Mouse (Mus musculus) gastrocnemius, postnatal 10 days (tissue): Measurements from ENCODE around the gene Mrpl44. TPM values are rescaled to one million over a fixed set of nuclear protein-coding genes. Genes with fewer than 3 reads are reported as not detected.

Source experiments
- DNase-seq: peaks from one replicate; pipeline ENCODE4 v3.0.0; 2021; ENCODE audit warnings: mixed read lengths
- total RNA-seq, 2 experiments: library from RNA; stranded (reverse); gene quantifications; 2 replicates each; pipeline ENCODE4 v1.2.3; 2021

Mrpl44 gene
- total RNA-seq, 2 experiments from 2014 or later, result 35.7 to 39.1 TPM

DNA sequence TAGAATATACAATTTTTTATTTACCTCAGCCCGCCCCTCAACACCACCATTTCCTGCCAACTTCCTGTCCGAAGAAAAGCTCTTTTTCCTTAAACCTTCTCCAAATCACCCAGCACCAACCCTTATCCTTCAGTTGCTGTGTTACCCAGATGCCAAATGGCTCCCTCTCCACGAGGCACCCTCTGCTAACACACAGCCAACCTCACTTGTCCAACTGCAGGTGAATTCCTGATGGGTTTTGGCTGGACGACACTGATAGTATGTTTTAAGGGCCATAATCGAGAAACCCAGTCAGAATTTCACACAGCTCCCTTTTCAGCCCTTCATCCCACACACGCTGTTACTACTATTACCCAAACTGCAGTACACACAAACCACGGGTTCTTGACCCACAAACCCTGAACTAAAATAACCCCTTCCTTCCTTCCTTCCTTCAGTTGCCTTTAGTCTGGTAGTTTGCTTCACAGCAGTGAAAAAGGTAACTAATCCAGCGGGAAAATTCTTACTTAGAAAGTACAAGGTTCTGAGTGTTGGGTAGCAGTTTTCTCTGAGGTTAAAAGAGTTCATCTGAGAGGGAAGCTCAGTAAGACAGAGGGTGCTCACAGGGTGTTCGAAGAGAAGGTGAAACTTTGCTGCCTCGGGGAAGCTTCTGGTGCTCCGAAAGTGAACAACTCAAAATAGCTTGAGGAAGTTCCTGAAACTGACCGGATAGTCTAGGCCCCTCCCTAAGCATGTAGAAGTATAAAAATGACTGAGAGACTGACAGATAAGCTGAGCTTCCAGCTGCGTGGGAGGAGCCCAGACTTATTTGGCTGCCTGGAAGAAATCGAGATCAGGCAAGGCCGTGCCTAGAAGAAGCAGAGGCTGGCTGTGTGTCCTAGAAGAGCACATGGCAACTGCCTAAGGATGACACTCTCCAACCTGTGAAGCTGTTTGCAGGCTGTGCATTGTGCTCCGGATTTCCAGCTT is 13.3 kb upstream of the Mrpl44 start:
- no peak for DNase-seq

- DNase-seq, result no peak
These were observed 11.8 kb upstream of the Mrpl44 start for GRCm38 (mm10) chr1:79764031-79764430.

DNA sequence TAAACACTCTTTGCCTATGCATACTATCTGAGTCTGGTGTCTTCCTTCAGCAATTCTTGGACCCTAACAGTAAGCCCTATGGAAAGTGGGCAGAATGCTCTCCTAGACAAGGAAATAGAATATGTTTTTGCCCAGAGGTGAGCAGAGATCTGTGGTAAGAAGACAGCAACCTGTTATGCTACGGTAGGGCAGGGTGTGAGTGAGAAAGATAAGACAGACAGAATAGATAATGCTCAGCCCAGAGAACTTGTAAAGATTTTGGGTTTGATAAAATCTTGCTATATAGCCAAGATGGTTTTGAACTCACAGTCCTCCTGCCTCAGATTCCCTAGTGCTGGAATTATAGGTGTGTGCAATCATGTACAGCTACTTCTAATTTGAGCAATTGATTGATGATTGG is 11.3 kb upstream of the Mrpl44 start:
- no peak for DNase-seq

GRCm38 (mm10) chr1:79768231-79768630 is 7.6 kb upstream of the Mrpl44 start:
- no peak for DNase-seq

- DNase-seq, result no peak
These were observed 1.5 kb upstream of the Mrpl44 start for GRCm38 (mm10) chr1:79774164-79774780.

GRCm38 (mm10) chr1:79778011-79778410 is 2.2 kb downstream of the Mrpl44 start:
- no peak for DNase-seq

DNA sequence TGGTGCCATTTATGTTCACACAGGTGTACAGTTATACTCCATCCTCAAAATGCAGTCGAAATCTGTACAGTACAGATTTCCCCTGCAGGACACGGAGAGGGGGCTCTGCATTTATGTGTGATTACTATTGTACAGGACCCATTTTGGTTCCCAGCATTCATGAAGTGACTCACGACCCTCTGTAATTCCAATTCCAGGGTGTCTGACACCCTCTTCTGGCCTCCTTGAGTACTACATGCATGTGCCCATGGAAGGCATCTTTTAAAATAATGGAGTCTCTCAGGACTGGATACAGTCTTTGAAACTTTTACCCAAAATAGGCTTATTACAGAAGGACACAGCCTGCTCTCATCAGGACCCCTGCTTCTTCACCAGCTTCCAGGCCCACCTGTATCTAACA is 6.6 kb downstream of the Mrpl44 start:
- DNase-seq, result no peak

GRCm38 (mm10) chr1:79786267-79786927 is 10.6 kb downstream of the Mrpl44 start:
- DNase-seq, result peak; percentile 29

DNA sequence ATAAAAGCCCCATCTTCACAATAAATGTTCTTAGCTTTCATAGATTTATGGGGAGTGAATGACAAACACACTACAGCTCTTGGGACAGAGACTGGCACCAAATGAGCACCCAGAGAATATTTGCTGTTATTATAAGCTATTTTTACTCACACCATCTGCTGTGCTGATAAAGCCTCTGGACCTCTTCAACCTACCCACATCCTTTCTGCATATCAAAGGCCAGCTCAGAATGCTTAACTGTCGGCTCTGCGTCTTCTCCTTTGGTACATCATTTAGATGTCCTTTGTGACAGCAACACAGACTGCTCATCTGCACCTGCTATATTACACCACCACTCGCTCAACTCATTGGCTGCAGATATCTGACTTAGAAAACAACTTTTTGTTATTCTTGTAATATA is 21.3 kb downstream of the Mrpl44 start:
- no peak for DNase-seq

DNA sequence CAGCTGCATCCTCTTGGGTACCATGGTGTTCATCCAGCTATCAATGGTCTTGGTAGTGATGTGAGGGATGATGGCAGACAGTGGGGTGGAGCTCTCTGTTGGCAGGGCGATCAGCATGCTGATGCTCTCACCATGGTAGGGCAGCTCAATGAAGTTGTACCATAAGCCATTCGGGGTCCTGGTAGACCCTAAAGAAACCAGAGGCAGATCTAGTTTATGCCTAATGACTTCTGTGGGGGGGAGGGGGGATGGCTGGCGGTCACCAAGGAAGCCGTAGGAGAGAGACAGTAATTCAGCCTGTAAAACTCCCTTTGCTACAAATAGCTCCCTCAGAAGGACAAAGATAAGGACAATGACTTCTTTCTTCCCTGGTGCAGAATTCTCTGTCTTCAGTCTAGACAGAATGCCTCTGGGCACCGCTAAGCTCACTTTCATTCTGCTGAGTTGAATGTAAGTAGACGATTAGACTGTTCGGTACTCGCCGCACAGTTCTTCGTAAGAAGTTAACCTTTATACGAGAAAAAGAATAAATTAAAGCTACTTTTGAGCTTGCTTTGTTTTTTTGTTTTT is 27.1 kb downstream of the Mrpl44 start:
- no peak for DNase-seq

GRCm38 (mm10) chr1:79803614-79804013 is 27.8 kb downstream of the Mrpl44 start:
- DNase-seq, result no peak

- DNase-seq, result no peak
These were observed 31.0 kb downstream of the Mrpl44 start for GRCm38 (mm10) chr1:79806865-79807264.

GRCm38 (mm10) chr1:79809447-79809846 is 33.6 kb downstream of the Mrpl44 start:
- DNase-seq, result no peak

DNA sequence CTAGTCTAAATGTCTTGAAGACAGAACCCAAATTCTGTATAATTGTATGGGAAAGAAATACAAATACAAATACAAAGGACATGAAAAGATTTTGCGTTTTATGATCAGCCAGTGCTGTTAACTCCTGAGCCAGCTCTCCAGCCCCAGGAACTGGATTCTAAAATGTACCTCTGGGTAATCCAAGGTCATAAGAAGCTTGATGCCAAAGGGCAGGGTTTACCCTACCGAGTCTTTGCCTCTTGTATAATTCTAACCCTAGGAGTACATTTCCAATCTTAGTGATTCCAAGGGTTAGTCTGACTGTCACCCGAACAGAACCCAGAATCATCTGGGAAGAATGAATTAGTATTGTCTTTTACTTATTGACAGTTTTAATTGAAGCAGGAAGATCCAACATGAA is 39.6 kb downstream of the Mrpl44 start:
- DNase-seq, result no peak

- DNase-seq, result no peak
These were observed 43.6 kb downstream of the Mrpl44 start for GRCm38 (mm10) chr1:79819296-79819879.

DNA sequence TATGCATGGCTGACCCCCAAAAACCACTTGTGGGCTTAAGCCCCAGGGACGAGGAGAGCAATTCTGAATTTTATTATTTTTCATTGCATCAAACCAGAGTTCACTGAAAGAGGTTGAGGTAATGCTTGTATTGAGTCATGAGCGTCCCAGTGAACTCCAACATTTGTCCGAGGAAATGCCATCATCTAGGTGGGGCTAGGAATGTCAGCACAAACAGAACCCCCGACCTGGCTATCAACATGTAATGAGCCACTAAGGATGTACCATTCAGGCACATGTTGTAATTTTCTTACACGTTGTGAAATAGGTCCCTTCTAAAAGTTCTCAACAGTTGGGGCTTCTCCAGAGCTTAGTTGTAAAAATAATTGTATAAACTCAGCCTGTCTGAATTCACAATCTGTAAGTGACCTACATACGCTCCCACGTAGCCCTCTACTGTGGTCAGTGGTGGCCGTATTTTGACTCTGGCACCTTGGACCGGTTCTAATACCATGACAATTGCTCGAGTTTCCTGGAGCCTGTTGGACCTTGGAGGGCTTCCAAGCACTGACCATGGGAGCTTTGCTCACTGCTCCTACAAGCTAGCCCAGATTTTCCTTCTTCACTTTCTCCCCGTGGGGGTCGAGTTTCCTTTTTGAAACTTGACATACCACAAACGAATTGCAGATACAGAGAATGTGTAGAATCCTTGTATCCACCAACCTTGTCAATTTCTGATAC is 47.1 kb downstream of the Mrpl44 start:
- DNase-seq, result peak; percentile 72

GRCm38 (mm10) chr1:79823951-79824633 is 48.3 kb downstream of the Mrpl44 start:
- DNase-seq, result no peak
